Mouse (Mus musculus) cerebral cortex, adult 2 months (tissue): Measurements from ENCODE around the gene 3110040N11Rik.

Experiments
- WGBS: fragments of 180-500 bp; shearing (Covaris S2); methylation state at CpG from one replicate; pipeline ENCODE4 v1.1.7; 2018; 5-methylcytosine and 5-hydroxymethylcytosine counted together

The 3110040N11Rik gene

GRCm38 (mm10) chr7:81738720-81739385 lies 50.4 kb downstream of the 3110040N11Rik start:
- WGBS = 86% methylated on average over 8 of the region's 8 CpGs

- 69% methylated on average over 9 of the region's 9 CpGs for WGBS
Observed at GRCm38 (mm10) chr7:81735300-81736048, 53.8 kb downstream of the 3110040N11Rik start.

- 85% methylated on average over 12 of the region's 12 CpGs for WGBS
Observed at GRCm38 (mm10) chr7:81732183-81733089, 56.8 kb downstream of the 3110040N11Rik start.
